Mouse (Mus musculus): ENCODE measurements at regions not wholly inside any gene's neighbourhood (a gene's known extent, or its start where the extent isn't known, plus 50 kb on each side); places are given as distances from the start of the nearest gene placed in this dataset.

DNA sequence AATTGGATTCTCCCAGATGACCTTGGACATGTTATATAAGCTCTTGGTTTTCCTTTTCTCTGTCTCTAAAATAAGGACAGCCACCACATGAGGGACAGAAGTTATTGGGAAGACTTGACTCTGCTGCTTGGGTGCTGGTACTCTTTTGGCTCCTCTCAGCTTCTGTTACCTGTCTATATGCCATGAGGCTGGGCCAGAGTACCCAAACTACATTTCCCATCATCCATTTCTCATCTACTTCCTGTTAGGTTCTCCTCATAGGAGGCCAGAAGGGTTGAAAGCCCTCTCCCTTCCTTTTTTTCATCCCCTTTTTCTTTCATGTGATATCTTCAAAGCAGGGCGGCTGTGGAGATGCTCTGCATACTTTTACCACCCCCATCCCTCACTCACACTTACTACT lies 172.6 kb downstream of the 9530068E07Rik start:
- TF ChIP-seq CTCF (IDR thresholded peaks at IDR 0.05; ENCODE audit: extremely low read depth, insufficient read length, insufficient replicate concordance, low read depth, low read length) = no peak
- no peak for TF ChIP-seq POLR2A (IDR thresholded peaks at IDR 0.05; ENCODE audit: low read depth, low read length)

Measured in small intestine, adult 2 months (tissue).